7 mouse cellular contexts compared by ENCODE assay signal in genomic region chr5:135250186-135251078, GRCm38 (mm10). TPM values are rescaled to one million over a fixed set of nuclear protein-coding genes. Genes with fewer than 3 reads are reported as not detected.
A peak's percentile ranks its signal among the peaks of the same experiment; 100 is the strongest.
DNase-seq lines count a peak whose midpoint lies in the region; ATAC-seq and TF ChIP-seq lines count a peak whose summit lies in the region.

No protein-coding gene starts in this region.

- TF ChIP-seq CTCF in lung, embryonic 14.5 days (IDR thresholded peaks at IDR 0.05; ENCODE audit: low read depth) = no peak
- TF ChIP-seq CTCF in bone marrow, adult 2 months (IDR thresholded peaks at IDR 0.05; ENCODE audit: control insufficient read depth, insufficient read depth, low read length) = no peak

- no peak overlapping the region for H3K27ac ChIP-seq in lung, embryonic 14.5 days (ENCODE audit: low read depth)
- H3K27ac ChIP-seq in bone marrow, adult 2 months (ENCODE audit: control insufficient read depth, insufficient read depth, low read depth, low read length, poor library complexity) = no peak overlapping the region
- H3K27ac ChIP-seq in forebrain, embryonic 15.5 days (replicated peaks) = peak overlapping the region; percentile 9; the same call in 1 of the 2 replicates
- H3K27ac ChIP-seq in neural tube, embryonic 12.5 days = no peak overlapping the region

- DNase-seq in lung, embryonic 14.5 days = peak; percentile 36
- DNase-seq in lung, postnatal 14 days = no peak
- DNase-seq in kidney, postnatal 4 days = peak; percentile 34 to 57

- ATAC-seq in lung, embryonic 14.5 days (ENCODE audit: insufficient read depth) = peak; percentile 66
- peak; percentile 53 for ATAC-seq in forebrain, embryonic 15.5 days (replicated peaks)
- ATAC-seq in neural tube, embryonic 12.5 days (ENCODE audit: low FRiP score, low read depth) = peak; percentile 25
- no peak for ATAC-seq in cerebellum, adult (ENCODE audit: insufficient number of reproducible peaks, low FRiP score, low TSS enrichment)

- 2% methylated on average over 92 of the region's 92 CpGs for WGBS in lung, embryonic 14.5 days
- 3% methylated on average over 92 of the region's 92 CpGs for WGBS in bone marrow, adult 2 months
- WGBS in forebrain, embryonic 15.5 days = 2% methylated on average over 90 of the region's 92 CpGs
- 1% methylated on average over 92 of the region's 92 CpGs for WGBS in neural tube, embryonic 12.5 days

- TF ChIP-seq POLR2A in bone marrow, adult 2 months (IDR thresholded peaks at IDR 0.05; ENCODE audit: borderline replicate concordance, control insufficient read depth, low read depth, low read length) = no peak

- peak overlapping the region; percentile 44 for H3K9ac ChIP-seq in lung, embryonic 14.5 days
- H3K9ac ChIP-seq in forebrain, embryonic 15.5 days (replicated peaks) = peak overlapping the region; percentile 62
- peak overlapping the region; percentile 67 for H3K9ac ChIP-seq in neural tube, embryonic 12.5 days

- peaks cover 21% of the 10 kb centered on the region for H3K36me3 ChIP-seq in lung, embryonic 14.5 days (ENCODE audit: insufficient read depth)
- peaks cover 4% of the 10 kb centered on the region for H3K36me3 ChIP-seq in forebrain, embryonic 15.5 days
- peaks cover 17% of the 10 kb centered on the region for H3K36me3 ChIP-seq in neural tube, embryonic 12.5 days

- no peaks in the 10 kb centered on the region for H3K9me3 ChIP-seq in lung, embryonic 14.5 days (ENCODE audit: low read depth, low read length)
- no peaks in the 10 kb centered on the region for H3K9me3 ChIP-seq in forebrain, embryonic 15.5 days
- H3K9me3 ChIP-seq in neural tube, embryonic 12.5 days = no peaks in the 10 kb centered on the region

- peak overlapping the region; percentile 56 for H3K4me3 ChIP-seq in lung, embryonic 14.5 days (ENCODE audit: low read depth, low read length)
- H3K4me3 ChIP-seq in bone marrow, adult 2 months (replicated peaks; ENCODE audit: control insufficient read depth, low read depth, low read length) = peak overlapping the region; percentile 35
- peak overlapping the region; percentile 67 for H3K4me3 ChIP-seq in forebrain, embryonic 15.5 days
- peak overlapping the region; percentile 59 for H3K4me3 ChIP-seq in neural tube, embryonic 12.5 days

- no peaks in the 10 kb centered on the region; the same call in 1 of the 2 replicates for H3K4me1 ChIP-seq in lung, embryonic 14.5 days (ENCODE audit: insufficient read depth)
- H3K4me1 ChIP-seq in bone marrow, adult 2 months (ENCODE audit: control insufficient read depth, insufficient read depth, low read length) = no peaks in the 10 kb centered on the region; the same call in 1 of the 2 replicates
- H3K4me1 ChIP-seq in forebrain, embryonic 15.5 days = peaks cover 42% of the 10 kb centered on the region
- H3K4me1 ChIP-seq in neural tube, embryonic 12.5 days = peaks cover 44% of the 10 kb centered on the region

- H3K27me3 ChIP-seq in lung, embryonic 14.5 days (ENCODE audit: insufficient read depth, low read length) = peaks cover 23% of the 10 kb centered on the region
- peaks cover 3% of the 10 kb centered on the region; the same call in 1 of the 2 replicates for H3K27me3 ChIP-seq in forebrain, embryonic 15.5 days
- H3K27me3 ChIP-seq in neural tube, embryonic 12.5 days (replicated peaks) = peaks cover 12% of the 10 kb centered on the region

- peak overlapping the region; percentile 99 for H3K4me2 ChIP-seq in lung, embryonic 14.5 days
- H3K4me2 ChIP-seq in forebrain, embryonic 15.5 days (replicated peaks) = peak overlapping the region; percentile 92
- peak overlapping the region; percentile 98 for H3K4me2 ChIP-seq in neural tube, embryonic 12.5 days (replicated peaks)

RNA-seq across cellular contexts. Expression of gene Fzd9, which starts 0.6 kb away (rescaled TPM):
- 0.43 and 0.65 TPM in 2 replicates for polyA plus RNA-seq in lung, embryonic 14.5 days (2014; fragmentation: Nextera tagmentation; extraction: Ambion mirVana)
- 2.0 TPM in 1 of 2 replicates, not detected in the other for polyA plus RNA-seq in bone marrow, adult 2 months (2011; ENCODE audit: insufficient read depth, insufficient read length, low replicate concordance, missing spikeins)
- polyA plus RNA-seq in forebrain, embryonic 15.5 days (2015; fragmentation: Nextera tagmentation; extraction: Ambion mirVana) = 14.3 and 17.4 TPM in 2 replicates
- 11.9 and 14.5 TPM in 2 replicates for polyA plus RNA-seq in neural tube, embryonic 12.5 days (2016; fragmentation: Nextera tagmentation; extraction: Ambion mirVana)
